In genomic region chr11:19989141-19989910, GRCm38 (mm10) we compare ENCODE assay signal across 12 mouse cellular contexts.
A peak's percentile ranks its signal among the peaks of the same experiment; 100 is the strongest.
DNase-seq lines count a peak whose midpoint lies in the region; ATAC-seq lines count a peak whose summit lies in the region.
"Had no signal": no experiment of that assay in that cellular context is flagged by ENCODE, and none has a peak within 500 bp of the region (broad histone marks: within the 10 kb centered on the region; RNA-seq: fewer than 3 reads in every experiment).

No protein-coding gene starts in this region.

- no peaks in the 10 kb centered on the region for H3K9me3 ChIP-seq in heart, embryonic 10.5 days
- no peaks in the 10 kb centered on the region for H3K9me3 ChIP-seq in heart, embryonic 11.5 days (replicated peaks; ENCODE audit: control insufficient read depth, low read length)
- no peaks in the 10 kb centered on the region for H3K9me3 ChIP-seq in limb, embryonic 10.5 days (replicated peaks)
- H3K9me3 ChIP-seq in hindbrain, embryonic 12.5 days (replicated peaks), result no peaks in the 10 kb centered on the region
- H3K9me3 ChIP-seq: limb, embryonic 15.5 days had no signal

- H3K4me3 ChIP-seq in heart, embryonic 10.5 days, result no peak overlapping the region
- H3K4me3 ChIP-seq in heart, embryonic 11.5 days (ENCODE audit: low read depth, low read length), result no peak overlapping the region
- H3K4me3 ChIP-seq in limb, embryonic 10.5 days, result no peak overlapping the region
- H3K4me3 ChIP-seq in hindbrain, embryonic 12.5 days, result no peak overlapping the region
- H3K4me3 ChIP-seq: limb, embryonic 15.5 days had no signal

- no peaks in the 10 kb centered on the region for H3K36me3 ChIP-seq in heart, embryonic 10.5 days
- H3K36me3 ChIP-seq in heart, embryonic 11.5 days (ENCODE audit: control insufficient read depth, insufficient read depth, low read length), result no peaks in the 10 kb centered on the region
- H3K36me3 ChIP-seq in limb, embryonic 10.5 days, result no peaks in the 10 kb centered on the region
- H3K36me3 ChIP-seq in hindbrain, embryonic 12.5 days, result no peaks in the 10 kb centered on the region
- H3K36me3 ChIP-seq: limb, embryonic 15.5 days had no signal

- ATAC-seq in heart, embryonic 11.5 days (replicated peaks; ENCODE audit: insufficient number of reproducible peaks, low FRiP score, low TSS enrichment), result no peak
- ATAC-seq in megakaryocyte-erythroid progenitor cell, adult 5-6 weeks (replicated peaks; ENCODE audit: low FRiP score, low TSS enrichment, poor library complexity, severe bottlenecking), result no peak
- no peak for ATAC-seq in hindbrain, embryonic 12.5 days (ENCODE audit: low FRiP score)

- no peaks in the 10 kb centered on the region for H3K27me3 ChIP-seq in heart, embryonic 10.5 days (ENCODE audit: insufficient read depth, poor library complexity, severe bottlenecking)
- no peaks in the 10 kb centered on the region for H3K27me3 ChIP-seq in heart, embryonic 11.5 days (ENCODE audit: control insufficient read depth, insufficient read depth, low read length)
- H3K27me3 ChIP-seq in limb, embryonic 10.5 days (ENCODE audit: low read depth, poor library complexity, severe bottlenecking), result no peaks in the 10 kb centered on the region
- H3K27me3 ChIP-seq in hindbrain, embryonic 12.5 days, result no peaks in the 10 kb centered on the region
- H3K27me3 ChIP-seq: limb, embryonic 15.5 days had no signal

- 91% methylated on average over 13 of the region's 13 CpGs for WGBS in heart, embryonic 10.5 days
- WGBS in heart, embryonic 11.5 days (ENCODE audit: insufficient replicate concordance), result 85% methylated on average over 13 of the region's 13 CpGs
- WGBS in limb, embryonic 10.5 days, result 78% methylated on average over 13 of the region's 13 CpGs
- WGBS in hindbrain, embryonic 12.5 days, result 90% methylated on average over 13 of the region's 13 CpGs

- H3K27ac ChIP-seq in heart, embryonic 10.5 days, result peak overlapping the region; percentile 52; the same call in 1 of the 2 replicates
- no peak overlapping the region for H3K27ac ChIP-seq in heart, embryonic 11.5 days (ENCODE audit: low read depth, low read length)
- peak overlapping the region; percentile 62; the same call in 1 of the 2 replicates for H3K27ac ChIP-seq in limb, embryonic 10.5 days
- no peak overlapping the region for H3K27ac ChIP-seq in hindbrain, embryonic 12.5 days
- H3K27ac ChIP-seq: limb, embryonic 15.5 days had no signal

- peaks cover 78% of the 10 kb centered on the region for H3K4me1 ChIP-seq in heart, embryonic 10.5 days
- H3K4me1 ChIP-seq in heart, embryonic 11.5 days (ENCODE audit: control insufficient read depth, insufficient read depth, low read length), result peaks cover 55% of the 10 kb centered on the region
- H3K4me1 ChIP-seq in limb, embryonic 10.5 days, result peaks cover 88% of the 10 kb centered on the region
- peaks cover 25% of the 10 kb centered on the region for H3K4me1 ChIP-seq in hindbrain, embryonic 12.5 days

- H3K9ac ChIP-seq in heart, embryonic 11.5 days (ENCODE audit: low read depth, low read length), result no peak overlapping the region
- no peak overlapping the region for H3K9ac ChIP-seq in hindbrain, embryonic 12.5 days
- H3K9ac ChIP-seq: limb, embryonic 15.5 days had no signal

- H3K4me2 ChIP-seq in heart, embryonic 11.5 days, result no peak overlapping the region
- H3K4me2 ChIP-seq in hindbrain, embryonic 12.5 days (replicated peaks), result no peak overlapping the region
- H3K4me2 ChIP-seq: limb, embryonic 15.5 days had no signal

- DNase-seq in heart, embryonic 10.5 days (ENCODE audit: low spot score), result no peak
- DNase-seq in ES-CJ7 (ENCODE audit: low read depth, low spot score) (peak; percentile 38), MN1 (ENCODE audit: low spot score) (no peak)
- DNase-seq in limb, embryonic 10.5 days (ENCODE audit: low spot score), result no peak
- peak; percentile 78 for DNase-seq in thymus, postnatal 0 days (ENCODE audit: low spot score)
- DNase-seq: kidney, adult 11 months; lung, postnatal 4 days; retina, postnatal 1 day had no signal

Comparison
In these comparisons a context has a peak if more than half of its experiments do, and no peak if none do; other contexts are left out.
1. H3K27ac ChIP-seq: peak in heart, embryonic 10.5 days (single experiment) and limb, embryonic 10.5 days (single experiment); none in heart, embryonic 11.5 days (single experiment) and hindbrain, embryonic 12.5 days (single experiment).
2. DNase-seq: peak in ES-CJ7 (single experiment) and thymus, postnatal 0 days (single experiment); none in heart, embryonic 10.5 days (single experiment), limb, embryonic 10.5 days (single experiment) and MN1 (single experiment).